Mouse (Mus musculus) heart, adult 2 months (tissue): ENCODE measurements around the gene Tubg2. TPM values are rescaled to one million over a fixed set of nuclear protein-coding genes. Genes with fewer than 3 reads are reported as not detected.
"Not testable (repeated sequence)": the region's sequence is repeated elsewhere in the genome, so short reads cannot be mapped to it uniquely, and the experiment has no call there.

ENCODE experiments used
- DNase-seq, 2 experiments: peaks; one replicate each; pipeline ENCODE4 v3.0.0; 2021
- H3K27ac ChIP-seq: fragments of 200-600 bp; 2 replicates; pipeline ENCODE4 v1.8.1; 2022
- H3K27me3 ChIP-seq: fragments of 200-500 bp; 2 replicates; pipeline ENCODE4 v1.6.1; 2012; ENCODE audit warnings: mild to moderate bottlenecking, low read length, inconsistent platforms, mixed read lengths; ENCODE audit not compliant: control insufficient read depth, insufficient read depth
- H3K36me3 ChIP-seq: fragments of 200-500 bp; 2 replicates; pipeline ENCODE4 v1.6.1; 2012; ENCODE audit warnings: low read length, inconsistent platforms; ENCODE audit not compliant: control insufficient read depth, insufficient read depth
- H3K4me1 ChIP-seq: fragments of 200-500 bp; 2 replicates; pipeline ENCODE4 v1.6.1; 2011; ENCODE audit warnings: low read length; ENCODE audit not compliant: control insufficient read depth, insufficient read depth
- H3K4me3 ChIP-seq: fragments of 200-600 bp; 2 replicates; pipeline ENCODE4 v1.8.1; 2022
- H3K79me2 ChIP-seq: fragments of 200-500 bp; replicated peaks from 2 replicates; pipeline ENCODE4 v1.6.1; 2012; ENCODE audit warnings: mild to moderate bottlenecking, inconsistent platforms, low read length, moderate library complexity, mixed read lengths; ENCODE audit not compliant: control insufficient read depth, insufficient read depth
- H3K9ac ChIP-seq: fragments of 200-500 bp; 2 replicates; pipeline ENCODE4 v1.6.1; 2012; ENCODE audit warnings: low read depth, mild to moderate bottlenecking, control low read depth, inconsistent platforms, low read length, mixed read lengths
- CTCF ChIP-seq: fragments of 200-600 bp; IDR thresholded peaks from 2 replicates; pipeline ENCODE4 v1.8.1; 2022; ENCODE audit warnings: antibody characterized with exemption, mild to moderate bottlenecking, moderate library complexity
- EP300 ChIP-seq: fragments of 200-500 bp; IDR thresholded peaks from 2 replicates; pipeline ENCODE4 v1.6.1; 2011; ENCODE audit warnings: low read depth, low read length, control low read depth; ENCODE audit not compliant: insufficient read depth
- POLR2A ChIP-seq: fragments of 200-500 bp; IDR thresholded peaks from 2 replicates; pipeline ENCODE4 v1.6.1; 2011; ENCODE audit warnings: mild to moderate bottlenecking, low read depth, low read length, control low read depth; ENCODE audit not compliant: insufficient read depth
- WGBS: fragments of 180-500 bp; shearing (Covaris S2); methylation state at CpG from one replicate; pipeline ENCODE4 v1.1.7; 2018; 5-methylcytosine and 5-hydroxymethylcytosine counted together
- intact Hi-C: fragments of 180-260 bp; cut with DNase I; formaldehyde crosslinking; loops from one replicate; pipeline ENCODE4 v1.15.1; 2025
- polyA plus RNA-seq: library from polyadenylated mRNA; depleted of rRNA; stranded (reverse); fragments of >200 nt; gene quantifications from 2 replicates; pipeline ENCODE4 v1.2.3, GENCODE M21; 2012
- total RNA-seq, 2 experiments: library from RNA; stranded (reverse); gene quantifications; 2 replicates each; pipeline ENCODE4 v1.2.3; 2021

The Tubg2 gene
- total and polyA plus RNA-seq, 3 experiments, result 2.9 to 3.5 (median 3.5) TPM

DNA sequence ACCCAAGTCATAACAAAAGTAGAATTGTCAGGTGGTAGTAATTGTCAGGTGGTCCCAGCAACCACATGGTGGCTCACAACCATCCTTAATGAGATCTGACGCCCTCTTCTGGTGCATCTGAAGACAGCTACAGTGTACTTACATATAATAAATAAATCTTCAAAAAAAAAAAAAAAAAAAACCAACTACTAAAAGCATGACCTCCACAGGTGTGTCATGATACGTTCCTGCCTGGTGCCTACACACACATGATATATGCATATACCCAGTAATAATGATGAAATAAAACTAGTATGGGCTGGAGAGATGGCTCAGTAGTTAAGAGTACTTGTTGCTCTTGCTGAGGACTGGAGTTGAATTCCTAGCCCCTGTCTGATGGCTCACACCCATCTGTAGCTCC is 4.6 kb upstream of the Tubg2 start:
- H3K4me3 ChIP-seq, result no peak overlapping the region
- intact Hi-C loops, result no loop called here
- H3K36me3 ChIP-seq, result no peaks in the 10 kb centered on the region
- TF ChIP-seq CTCF, result 0 out of 2 replicates have a peak, but pooled peaks have one; percentile 5
- no peak for TF ChIP-seq EP300
- no peak for TF ChIP-seq POLR2A
- no peak overlapping the region for H3K9ac ChIP-seq
- 59% methylated on average over 2 of the region's 2 CpGs for WGBS
- H3K27me3 ChIP-seq, result no peaks in the 10 kb centered on the region
- no peaks in the 10 kb centered on the region for H3K79me2 ChIP-seq
- DNase-seq, result no peak
- no peak overlapping the region for H3K27ac ChIP-seq
- H3K4me1 ChIP-seq, result peaks cover under 1% of the 10 kb centered on the region; the same call in 1 of the 2 replicates

GRCm38 (mm10) chr11:101152825-101153224 is 2.9 kb upstream of the Tubg2 start:
- Histone ChIP-seq H3K79me2 (no peaks in the 10 kb centered on the region), H3K27ac (no peak overlapping the region), H3K9ac (no peak overlapping the region), H3K36me3 (no peaks in the 10 kb centered on the region), H3K27me3 (no peaks in the 10 kb centered on the region), H3K4me1 (peaks cover 1% of the 10 kb centered on the region; the same call in 1 of the 2 replicates), H3K4me3 (no peak overlapping the region)
- TF ChIP-seq CTCF, result no peak
- no peak for TF ChIP-seq EP300
- TF ChIP-seq POLR2A, result no peak
- DNase-seq, result no peak
- intact Hi-C loops, result no loop called here
- 88% methylated on average over 1 of the region's 1 CpGs for WGBS

GRCm38 (mm10) chr11:101154648-101155047 is 1.1 kb upstream of the Tubg2 start:
- no peak overlapping the region for H3K4me3 ChIP-seq
- peaks cover 1% of the 10 kb centered on the region; the same call in 1 of the 2 replicates for H3K4me1 ChIP-seq
- no peaks in the 10 kb centered on the region for H3K27me3 ChIP-seq
- no peaks in the 10 kb centered on the region for H3K36me3 ChIP-seq
- no peak overlapping the region for H3K27ac ChIP-seq
- DNase-seq, result no peak
- H3K9ac ChIP-seq, result no peak overlapping the region
- TF ChIP-seq EP300, result no peak
- no peak for TF ChIP-seq POLR2A
- no peak for TF ChIP-seq CTCF
- intact Hi-C loops, result no loop called here
- H3K79me2 ChIP-seq, result no peaks in the 10 kb centered on the region

DNA sequence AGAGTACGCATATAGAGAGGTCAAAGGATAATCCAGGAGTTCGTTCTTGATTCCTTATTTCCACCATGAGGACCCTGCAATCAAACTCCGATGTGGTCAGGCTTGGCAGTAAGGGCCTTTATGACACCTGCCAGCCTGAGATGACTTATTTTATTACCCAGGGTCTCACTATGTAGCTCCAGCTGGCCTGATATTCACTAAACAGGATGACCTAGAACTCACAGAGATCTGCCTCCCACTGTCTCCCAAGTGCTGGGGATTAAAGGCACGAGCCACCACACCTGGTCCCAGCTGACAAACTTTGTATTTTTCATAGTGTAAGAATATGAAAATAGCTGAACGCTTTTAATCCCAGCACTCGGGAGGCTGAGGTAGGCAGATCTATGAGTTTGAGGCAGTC is 556 bp upstream of the Tubg2 start:
- intact Hi-C loops, result no loop called here
- H3K4me1 ChIP-seq, result peaks cover 1% of the 10 kb centered on the region; the same call in 1 of the 2 replicates
- DNase-seq, result no peak
- H3K4me3 ChIP-seq, result no peak overlapping the region
- TF ChIP-seq CTCF, result no peak
- TF ChIP-seq POLR2A, result no peak
- TF ChIP-seq EP300, result no peak
- no peaks in the 10 kb centered on the region for H3K36me3 ChIP-seq
- H3K9ac ChIP-seq, result no peak overlapping the region
- no peaks in the 10 kb centered on the region for H3K27me3 ChIP-seq
- WGBS, result 76% methylated on average over 6 of the region's 6 CpGs
- H3K79me2 ChIP-seq, result no peaks in the 10 kb centered on the region
- H3K27ac ChIP-seq, result no peak overlapping the region

DNA sequence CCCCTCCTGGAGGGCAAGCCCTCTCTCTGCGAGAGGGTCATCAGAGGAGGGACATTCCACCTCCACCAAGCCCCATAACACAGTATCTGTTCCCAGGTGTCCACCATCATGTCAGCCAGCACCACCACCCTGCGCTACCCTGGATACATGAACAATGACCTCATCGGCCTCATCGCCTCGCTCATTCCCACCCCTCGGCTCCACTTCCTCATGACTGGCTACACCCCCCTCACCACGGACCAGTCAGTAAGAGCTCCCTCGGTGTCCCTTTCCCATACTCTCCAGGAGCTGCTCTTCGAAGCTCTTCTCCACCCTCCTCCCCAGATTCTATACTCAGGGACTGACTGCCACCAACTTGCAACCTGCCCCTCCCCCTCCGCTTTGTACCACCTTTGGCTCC is 4.4 kb downstream of the Tubg2 start:
- H3K27ac ChIP-seq, H3K79me2 ChIP-seq, H3K4me3 ChIP-seq, H3K36me3 ChIP-seq, H3K9ac ChIP-seq, intact Hi-C loops, DNase-seq, H3K27me3 ChIP-seq: not testable (repeated sequence)
- WGBS, result 66% methylated on average over 10 of the region's 10 CpGs
- H3K4me1 ChIP-seq, result peaks cover 10% of the 10 kb centered on the region

- H3K27me3 ChIP-seq, H3K9ac ChIP-seq, intact Hi-C loops, H3K4me3 ChIP-seq, H3K27ac ChIP-seq, H3K36me3 ChIP-seq, H3K79me2 ChIP-seq: not testable (repeated sequence)
- peak in 1 of 2 experiments; percentile 5 for DNase-seq
- peaks cover 10% of the 10 kb centered on the region for H3K4me1 ChIP-seq
- 74% methylated on average over 8 of the region's 8 CpGs for WGBS
Observed at GRCm38 (mm10) chr11:101160981-101161505, 5.3 kb downstream of the Tubg2 start.
